Mouse (Mus musculus) heart, embryonic 11.5 days (tissue): Measurements from ENCODE around the gene Tff1. TPM values are rescaled to one million over a fixed set of nuclear protein-coding genes. Genes with fewer than 3 reads are reported as not detected.

Source experiments
- ATAC-seq: fragments of 200-750 bp; cut with Nextera tagmentation; replicated peaks from 2 replicates; pipeline ENCODE4 v1.8.0; 2017; ENCODE audit warnings: moderate library complexity; ENCODE audit not compliant: insufficient number of reproducible peaks, low FRiP score, low TSS enrichment
- H3K27ac ChIP-seq: fragments of 300-500 bp; sonication (generic); 2 replicates; pipeline ENCODE4 v1.5.1; 2014; ENCODE audit warnings: mild to moderate bottlenecking, low read depth, low read length
- H3K27me3 ChIP-seq: fragments of 300-500 bp; sonication (generic); 2 replicates; pipeline ENCODE4 v1.6.1; 2014; ENCODE audit warnings: mild to moderate bottlenecking, low read length, mixed read lengths; ENCODE audit not compliant: control insufficient read depth, insufficient read depth
- H3K36me3 ChIP-seq: fragments of 300-500 bp; sonication (generic); 2 replicates; pipeline ENCODE4 v1.6.1; 2014; ENCODE audit warnings: mild to moderate bottlenecking, low read length, moderate library complexity, mixed read lengths; ENCODE audit not compliant: control insufficient read depth, insufficient read depth
- H3K4me1 ChIP-seq: fragments of 300-500 bp; sonication (generic); 2 replicates; pipeline ENCODE4 v1.6.1; 2014; ENCODE audit warnings: low read length; ENCODE audit not compliant: control insufficient read depth, insufficient read depth
- H3K4me2 ChIP-seq: fragments of 300-500 bp; sonication (generic); 2 replicates; pipeline ENCODE4 v1.6.1; 2014; ENCODE audit warnings: mild to moderate bottlenecking, moderate library complexity
- H3K4me3 ChIP-seq: fragments of 300-500 bp; sonication (generic); 2 replicates; pipeline ENCODE4 v1.5.1; 2014; ENCODE audit warnings: low read depth, low read length
- H3K9ac ChIP-seq: fragments of 300-500 bp; sonication (generic); 2 replicates; pipeline ENCODE4 v1.6.1; 2014; ENCODE audit warnings: mild to moderate bottlenecking, low read depth, low read length, moderate library complexity
- H3K9me3 ChIP-seq: fragments of 300-500 bp; sonication (generic); replicated peaks from 2 replicates; pipeline ENCODE4 v1.6.1; 2016; ENCODE audit warnings: low read length; ENCODE audit not compliant: control insufficient read depth
- WGBS: fragments of 180-500 bp; shearing (Covaris S2); extraction: QIAGEN DNeasy Blood & Tissue Kit; methylation state at CpG from one replicate; pipeline ENCODE4 v1.1.7; 2014; ENCODE audit not compliant: insufficient replicate concordance; 5-methylcytosine and 5-hydroxymethylcytosine counted together
- polyA plus RNA-seq: library from polyadenylated mRNA; unstranded; fragments of >200 nt; fragmentation: Nextera tagmentation; extraction: Ambion mirVana; gene quantifications from 2 replicates; pipeline ENCODE4 v1.2.1, GENCODE M21; 2014

Tff1 gene
- polyA plus RNA-seq, 1 experiment from 2014 or later, result 0.31 TPM

- Histone ChIP-seq H3K9ac (no peak overlapping the region), H3K36me3 (peaks cover 2% of the 10 kb centered on the region; the same call in 1 of the 2 replicates), H3K4me2 (no peak overlapping the region), H3K4me1 (no peaks in the 10 kb centered on the region), H3K4me3 (no peak overlapping the region), H3K27ac (no peak overlapping the region), H3K27me3 (no peaks in the 10 kb centered on the region), H3K9me3 (no peaks in the 10 kb centered on the region)
- 71% methylated on average over 9 of the region's 9 CpGs for WGBS
- no peak for ATAC-seq
Observed at GRCm38 (mm10) chr17:31113191-31113856, 51.8 kb downstream of the Tff1 start.

Other genes with a start within 250 kb of the Tff1 start
- not detected in 2 replicates for gene Umodl1, start 210.6 kb downstream of the Tff1 start, polyA plus RNA-seq
- 4.6 and 6.4 TPM in 2 replicates for gene Abcg1, start 107.6 kb downstream of the Tff1 start, polyA plus RNA-seq
- gene Tff3, start 35.6 kb downstream of the Tff1 start, polyA plus RNA-seq, result not detected in 2 replicates
- gene Tff2, start 21.0 kb downstream of the Tff1 start, polyA plus RNA-seq, result not detected in 2 replicates
- 0.07 TPM in 1 of 2 replicates, not detected in the other for gene Tmprss3, start 33.7 kb upstream of the Tff1 start, polyA plus RNA-seq
- 2.4 and 2.9 TPM in 2 replicates for gene Ubash3a, start 42.6 kb upstream of the Tff1 start, polyA plus RNA-seq
- 1.7 and 1.9 TPM in 2 replicates for gene Rsph1, start 112.1 kb upstream of the Tff1 start, polyA plus RNA-seq
- gene Slc37a1, start 121.5 kb upstream of the Tff1 start, polyA plus RNA-seq, result 4.6 TPM in 2 replicates
- gene Pde9a, start 220.9 kb upstream of the Tff1 start, polyA plus RNA-seq, result 7.1 and 9.9 TPM in 2 replicates